Mouse (Mus musculus) A20 (cell line): ENCODE results near the gene Unc5a.

Source experiments
- DNase-seq: peaks from one replicate; pipeline ENCODE4 v3.0.0-alpha.2; 2011; ENCODE audit warnings: low read depth, low spot score

Gene Unc5a

GRCm38 (mm10) chr13:54948531-54949493 is at the start of gene Unc5a:
TSS of gene Unc5a (plus strand) at chr13:54949411.
- DNase-seq, result no peak

- DNase-seq, result no peak
Measured at GRCm38 (mm10) chr13:54912053-54912452, 37.2 kb upstream of the Unc5a start.

GRCm38 (mm10) chr13:54912894-54913621 is 36.2 kb upstream of the Unc5a start:
- no peak for DNase-seq

- DNase-seq, result no peak
Measured at GRCm38 (mm10) chr13:54916644-54917043, 32.6 kb upstream of the Unc5a start.

- DNase-seq, result no peak
Measured at GRCm38 (mm10) chr13:54918910-54919309, 30.3 kb upstream of the Unc5a start.

GRCm38 (mm10) chr13:54919666-54920065 is 29.5 kb upstream of the Unc5a start:
- no peak for DNase-seq

GRCm38 (mm10) chr13:54921700-54922099 is 27.5 kb upstream of the Unc5a start:
- no peak for DNase-seq

GRCm38 (mm10) chr13:54923705-54924104 is 25.5 kb upstream of the Unc5a start:
- DNase-seq, result no peak

- DNase-seq, result no peak
Measured at GRCm38 (mm10) chr13:54925466-54925865, 23.7 kb upstream of the Unc5a start.

GRCm38 (mm10) chr13:54926654-54927053 is 22.6 kb upstream of the Unc5a start:
- DNase-seq, result no peak

GRCm38 (mm10) chr13:54930123-54930522 is 19.1 kb upstream of the Unc5a start:
- DNase-seq, result no peak

GRCm38 (mm10) chr13:54934873-54935272 is 14.3 kb upstream of the Unc5a start:
- DNase-seq, result no peak

- DNase-seq, result no peak
Measured at GRCm38 (mm10) chr13:54936173-54936572, 13.0 kb upstream of the Unc5a start.

GRCm38 (mm10) chr13:54937885-54938284 is 11.3 kb upstream of the Unc5a start:
- no peak for DNase-seq

GRCm38 (mm10) chr13:54938493-54938892 is 10.7 kb upstream of the Unc5a start:
- no peak for DNase-seq

- DNase-seq, result no peak
Measured at GRCm38 (mm10) chr13:54944411-54945157, 4.6 kb upstream of the Unc5a start.

- DNase-seq, result peak; percentile 20
Measured at GRCm38 (mm10) chr13:54945332-54945731, 3.9 kb upstream of the Unc5a start.

GRCm38 (mm10) chr13:54946406-54946805 is 2.8 kb upstream of the Unc5a start:
- no peak for DNase-seq

GRCm38 (mm10) chr13:54949592-54949991 is 381 bp downstream of the Unc5a start:
- no peak for DNase-seq

- no peak for DNase-seq
Measured at GRCm38 (mm10) chr13:54950131-54950530, 920 bp downstream of the Unc5a start.

GRCm38 (mm10) chr13:54951166-54951565 is 2.0 kb downstream of the Unc5a start:
- no peak for DNase-seq

GRCm38 (mm10) chr13:54954745-54955144 is 5.5 kb downstream of the Unc5a start:
- no peak for DNase-seq
